Mouse (Mus musculus): Measurements from ENCODE around the gene Dio2.

Gene Dio2

GRCm38 (mm10) chr12:90738388-90739223 lies at the start of gene Dio2:
TSS of gene Dio2 (minus strand) at chr12:90738438.
- peak; percentile 31 for DNase-seq

- no peak for DNase-seq
Measured at GRCm38 (mm10) chr12:90781438-90781837, 43.2 kb upstream of the Dio2 start.

- DNase-seq: no peak
Measured at GRCm38 (mm10) chr12:90744752-90745151, 6.5 kb upstream of the Dio2 start.

- no peak for DNase-seq
Measured at GRCm38 (mm10) chr12:90743633-90744032, 5.4 kb upstream of the Dio2 start.

- peak; percentile 68 for DNase-seq
Measured at GRCm38 (mm10) chr12:90740468-90740867, 2.2 kb upstream of the Dio2 start.

GRCm38 (mm10) chr12:90737932-90738331 lies 306 bp downstream of the Dio2 start:
- DNase-seq: no peak

GRCm38 (mm10) chr12:90735447-90735846 lies 2.8 kb downstream of the Dio2 start:
- no peak for DNase-seq

GRCm38 (mm10) chr12:90734503-90734902 lies 3.7 kb downstream of the Dio2 start:
- DNase-seq: no peak

- no peak for DNase-seq
Measured at GRCm38 (mm10) chr12:90733721-90734120, 4.5 kb downstream of the Dio2 start.

GRCm38 (mm10) chr12:90729648-90730047 lies 8.6 kb downstream of the Dio2 start:
- DNase-seq: peak; percentile 47

- no peak for DNase-seq
Measured at GRCm38 (mm10) chr12:90725107-90725506, 13.1 kb downstream of the Dio2 start.

GRCm38 (mm10) chr12:90724644-90725043 lies 13.6 kb downstream of the Dio2 start:
- no peak for DNase-seq

- DNase-seq: no peak
Measured at GRCm38 (mm10) chr12:90694135-90694534, 44.1 kb downstream of the Dio2 start.
